Mouse (Mus musculus): ENCODE measurements around the gene Lypd6.

Lypd6 gene

GRCm38 (mm10) chr2:50066246-50066967 is at the start of gene Lypd6:
Gene Lypd6 (plus strand): TSS chr2:50066429.
- peak; percentile 52 for DNase-seq (ENCODE audit: low spot score)

GRCm38 (mm10) chr2:50019477-50019876 is 46.8 kb upstream of the Lypd6 start:
- DNase-seq (ENCODE audit: low spot score), result no peak

- DNase-seq (ENCODE audit: low spot score), result no peak
Measured at GRCm38 (mm10) chr2:50025549-50025948, 40.7 kb upstream of the Lypd6 start.

- DNase-seq (ENCODE audit: low spot score), result no peak
Measured at GRCm38 (mm10) chr2:50028930-50029329, 37.3 kb upstream of the Lypd6 start.

- DNase-seq (ENCODE audit: low spot score), result no peak
Measured at GRCm38 (mm10) chr2:50044170-50044870, 21.9 kb upstream of the Lypd6 start.

- no peak for DNase-seq (ENCODE audit: low spot score)
Measured at GRCm38 (mm10) chr2:50044871-50045470, 21.3 kb upstream of the Lypd6 start.

- DNase-seq (ENCODE audit: low spot score), result no peak
Measured at GRCm38 (mm10) chr2:50045841-50046240, 20.4 kb upstream of the Lypd6 start.

- no peak for DNase-seq (ENCODE audit: low spot score)
Measured at GRCm38 (mm10) chr2:50048442-50048841, 17.8 kb upstream of the Lypd6 start.

- DNase-seq (ENCODE audit: low spot score), result no peak
Measured at GRCm38 (mm10) chr2:50053893-50054292, 12.3 kb upstream of the Lypd6 start.

GRCm38 (mm10) chr2:50065902-50066245 is 355 bp upstream of the Lypd6 start:
- no peak for DNase-seq (ENCODE audit: low spot score)

GRCm38 (mm10) chr2:50066968-50067315 is 713 bp downstream of the Lypd6 start:
- DNase-seq (ENCODE audit: low spot score), result no peak

GRCm38 (mm10) chr2:50069571-50070295 is 3.5 kb downstream of the Lypd6 start:
- no peak for DNase-seq (ENCODE audit: low spot score)

- DNase-seq (ENCODE audit: low spot score), result no peak
Measured at GRCm38 (mm10) chr2:50072158-50072557, 5.9 kb downstream of the Lypd6 start.

- DNase-seq (ENCODE audit: low spot score), result no peak
Measured at GRCm38 (mm10) chr2:50084746-50085145, 18.5 kb downstream of the Lypd6 start.

GRCm38 (mm10) chr2:50087761-50088160 is 21.5 kb downstream of the Lypd6 start:
- no peak for DNase-seq (ENCODE audit: low spot score)

- no peak for DNase-seq (ENCODE audit: low spot score)
Measured at GRCm38 (mm10) chr2:50096336-50096735, 30.1 kb downstream of the Lypd6 start.

GRCm38 (mm10) chr2:50100364-50101151 is 34.3 kb downstream of the Lypd6 start:
- no peak for DNase-seq (ENCODE audit: low spot score)

- DNase-seq (ENCODE audit: low spot score), result no peak
Measured at GRCm38 (mm10) chr2:50101152-50101450, 34.9 kb downstream of the Lypd6 start.

- no peak for DNase-seq (ENCODE audit: low spot score)
Measured at GRCm38 (mm10) chr2:50103850-50104503, 37.7 kb downstream of the Lypd6 start.

- no peak for DNase-seq (ENCODE audit: low spot score)
Measured at GRCm38 (mm10) chr2:50105590-50105989, 39.4 kb downstream of the Lypd6 start.

GRCm38 (mm10) chr2:50105992-50106391 is 39.8 kb downstream of the Lypd6 start:
- DNase-seq (ENCODE audit: low spot score), result no peak

- no peak for DNase-seq (ENCODE audit: low spot score)
Measured at GRCm38 (mm10) chr2:50106879-50107278, 40.6 kb downstream of the Lypd6 start.

Measured in ovary, postnatal 14 days (tissue).